Mouse (Mus musculus) heart, postnatal 0 days (tissue): ENCODE results near the gene Mctp1.

Experiments used
- CTCF ChIP-seq: IDR thresholded peaks from 2 replicates; pipeline ENCODE4 v1.5.1; 2016; ENCODE audit warnings: antibody characterized with exemption, control low read depth, low read depth
- EP300 ChIP-seq: IDR thresholded peaks from 2 replicates; pipeline ENCODE4 v1.6.1; 2016; ENCODE audit warnings: antibody characterized with exemption, low read depth

GRCm38 (mm10) chr13:76530867-76531504, 146.7 kb downstream of the Mctp1 start:
- no peak for TF ChIP-seq CTCF
- TF ChIP-seq EP300 = no peak
